Mouse (Mus musculus): ENCODE data around the gene Pcnx. TPM values are rescaled to one million over a fixed set of nuclear protein-coding genes. Genes with fewer than 3 reads are reported as not detected.

Gene Pcnx
- polyA plus RNA-seq, 1 experiment from 2014 or later = 9.0 TPM

- H3K9me3 ChIP-seq = no peaks in the 10 kb centered on the region
- ATAC-seq (ENCODE audit: extremely low read depth, insufficient number of reproducible peaks, low FRiP score, low TSS enrichment) = no peak
Observed at GRCm38 (mm10) chr12:81927163-81927562, 67.3 kb downstream of the Pcnx start.

DNA sequence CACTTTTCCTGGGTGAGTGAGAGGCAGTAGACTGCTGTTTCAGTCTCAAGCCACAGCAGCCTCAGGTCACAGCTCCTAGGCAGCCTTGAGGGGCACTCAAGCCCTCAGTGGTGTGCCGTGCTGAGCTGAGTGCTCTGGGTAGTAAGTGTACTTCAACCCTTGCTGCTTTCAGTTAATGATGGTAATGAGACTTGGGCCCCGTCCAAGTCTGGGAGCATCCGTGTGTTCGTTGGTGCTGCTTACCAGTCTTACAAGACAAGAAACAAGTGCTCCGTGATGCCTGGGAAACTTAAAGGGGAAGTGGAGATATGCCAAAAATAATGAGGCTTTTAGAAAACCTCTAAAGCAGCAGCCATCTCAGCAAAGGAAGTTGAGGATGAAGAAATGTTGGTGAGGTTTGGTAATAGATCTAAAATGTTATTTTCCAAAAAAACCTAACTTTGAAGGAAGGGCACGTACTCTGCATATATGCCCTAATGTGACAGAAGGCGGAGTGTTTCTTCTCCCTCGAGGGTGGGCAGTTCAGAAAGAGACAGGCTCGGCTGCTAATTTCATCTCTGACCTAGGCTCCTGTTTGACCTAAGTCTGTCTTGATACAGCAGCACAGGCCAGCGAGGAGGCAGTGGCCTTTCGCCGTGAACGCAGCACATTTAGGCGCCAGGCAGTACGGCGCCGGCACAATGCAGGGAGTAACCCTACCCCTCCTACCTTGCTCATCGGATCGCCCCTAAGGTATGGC is 68.0 kb downstream of the Pcnx start:
- no peak overlapping the region for H3K27ac ChIP-seq (replicated peaks)
- H3K36me3 ChIP-seq = peaks cover 12% of the 10 kb centered on the region; the same call in 1 of the 2 replicates
- 71% methylated on average over 19 of the region's 19 CpGs for WGBS
- no peaks in the 10 kb centered on the region for H3K27me3 ChIP-seq (replicated peaks)
- peaks cover 25% of the 10 kb centered on the region for H3K4me1 ChIP-seq
- no peak overlapping the region for H3K4me3 ChIP-seq
- H3K4me2 ChIP-seq = no peak overlapping the region
- no peak for ATAC-seq (ENCODE audit: extremely low read depth, insufficient number of reproducible peaks, low FRiP score, low TSS enrichment)
- no peaks in the 10 kb centered on the region for H3K9me3 ChIP-seq
- no peak overlapping the region for H3K9ac ChIP-seq

More at GRCm38 (mm10) chr12:81927163-81927562, 67.3 kb downstream of the Pcnx start:
- Histone ChIP-seq H3K4me2 (no peak overlapping the region), H3K4me3 (no peak overlapping the region), H3K27ac (replicated peaks) (no peak overlapping the region), H3K27me3 (replicated peaks) (no peaks in the 10 kb centered on the region), H3K4me1 (peaks cover 28% of the 10 kb centered on the region), H3K9ac (no peak overlapping the region), H3K36me3 (peaks cover 9% of the 10 kb centered on the region; the same call in 1 of the 2 replicates)
- 71% methylated on average over 5 of the region's 5 CpGs for WGBS

DNA sequence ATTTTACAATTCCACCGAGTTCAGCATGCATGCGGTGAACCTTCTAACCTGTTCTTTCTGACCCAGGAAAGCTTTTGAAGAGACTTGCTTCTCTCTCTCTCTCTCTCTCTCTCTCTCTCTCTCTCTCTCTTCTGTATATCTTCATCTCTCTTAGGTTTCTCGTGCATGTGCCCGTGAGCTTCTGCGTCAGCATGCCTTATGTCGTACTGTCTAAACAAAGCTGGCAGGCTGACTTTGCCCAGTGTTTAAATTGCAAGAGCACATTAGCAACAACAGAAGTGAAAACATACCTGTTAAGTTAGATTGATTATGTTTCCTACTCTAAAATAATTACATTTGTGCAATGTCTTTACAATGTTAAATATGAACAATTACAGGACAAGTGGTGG is 68.6 kb downstream of the Pcnx start:
- Histone ChIP-seq H3K36me3 (peaks cover 16% of the 10 kb centered on the region), H3K27me3 (replicated peaks) (no peaks in the 10 kb centered on the region), H3K9me3 (no peaks in the 10 kb centered on the region), H3K27ac (replicated peaks) (no peak overlapping the region), H3K4me2 (no peak overlapping the region), H3K9ac (no peak overlapping the region), H3K4me3 (no peak overlapping the region), H3K4me1 (peaks cover 27% of the 10 kb centered on the region)
- WGBS = 68% methylated on average over 6 of the region's 6 CpGs
- ATAC-seq (ENCODE audit: extremely low read depth, insufficient number of reproducible peaks, low FRiP score, low TSS enrichment) = no peak

DNA sequence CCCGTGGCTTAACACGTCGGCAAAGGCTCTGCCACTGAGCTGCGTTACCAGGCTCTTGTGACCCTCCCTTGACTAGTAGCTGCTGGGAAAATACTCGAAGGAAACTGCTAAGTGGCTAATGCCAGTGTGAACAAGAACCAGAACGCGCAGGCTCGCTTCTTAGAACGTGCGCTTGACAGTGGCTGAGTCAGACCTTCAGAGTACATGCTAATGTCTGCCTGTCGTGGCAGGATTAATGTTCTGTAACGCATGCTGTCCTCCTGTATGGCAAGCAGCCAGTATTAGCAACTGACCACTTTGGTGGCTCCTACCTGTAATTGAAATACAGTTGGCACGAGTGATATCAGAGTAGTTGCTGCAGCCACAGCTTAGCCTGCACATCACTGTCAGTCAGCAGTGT is 72.2 kb downstream of the Pcnx start:
- no peak for ATAC-seq (ENCODE audit: extremely low read depth, insufficient number of reproducible peaks, low FRiP score, low TSS enrichment)
- peak overlapping the region; percentile 48 for H3K27ac ChIP-seq (replicated peaks)

GRCm38 (mm10) chr12:81933430-81933829 is 73.6 kb downstream of the Pcnx start:
- H3K9ac ChIP-seq = no peak overlapping the region
- peaks cover 25% of the 10 kb centered on the region for H3K4me1 ChIP-seq
- no peak overlapping the region for H3K4me2 ChIP-seq
- H3K27me3 ChIP-seq (replicated peaks) = no peaks in the 10 kb centered on the region
- ATAC-seq (ENCODE audit: extremely low read depth, insufficient number of reproducible peaks, low FRiP score, low TSS enrichment) = no peak
- peaks cover 20% of the 10 kb centered on the region for H3K36me3 ChIP-seq
- H3K27ac ChIP-seq (replicated peaks) = no peak overlapping the region
- H3K4me3 ChIP-seq = no peak overlapping the region
- 62% methylated on average over 5 of the region's 5 CpGs for WGBS
- H3K9me3 ChIP-seq = no peaks in the 10 kb centered on the region

More for the DNA sequence above, 72.2 kb downstream of the Pcnx start:
- Histone ChIP-seq H3K36me3 (peaks cover 20% of the 10 kb centered on the region), H3K4me1 (peaks cover 36% of the 10 kb centered on the region), H3K9me3 (no peaks in the 10 kb centered on the region), H3K4me3 (no peak overlapping the region), H3K9ac (0 out of 2 replicates have a peak overlapping the region, but pooled peaks have one; percentile 1), H3K4me2 (peak overlapping the region; percentile 16; the same call in 1 of the 2 replicates), H3K27me3 (replicated peaks) (no peaks in the 10 kb centered on the region)
- WGBS = 55% methylated on average over 13 of the region's 13 CpGs

GRCm38 (mm10) chr12:81934510-81934909 is 74.7 kb downstream of the Pcnx start:
- 83% methylated on average over 5 of the region's 5 CpGs for WGBS

DNA sequence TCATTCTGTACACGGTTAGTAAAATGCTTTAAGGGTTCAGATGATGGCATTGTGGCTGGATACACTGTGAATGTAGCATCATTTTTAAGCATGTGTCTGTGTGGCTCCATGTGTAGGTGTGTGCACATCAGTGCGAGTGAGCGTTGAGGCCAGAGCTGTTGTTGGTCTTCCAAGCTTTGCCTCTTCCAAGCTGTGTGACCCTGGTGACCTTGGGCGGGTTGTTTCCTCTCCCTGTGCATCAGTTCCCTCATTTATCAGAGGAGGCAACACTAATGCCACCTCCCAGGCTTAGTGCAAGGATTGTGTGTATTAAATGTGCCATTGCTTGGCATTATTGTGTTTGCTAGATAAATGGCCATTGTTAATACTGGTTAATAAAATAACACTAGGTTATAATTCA is 76.2 kb downstream of the Pcnx start:
- no peak overlapping the region for H3K4me3 ChIP-seq
- peak overlapping the region; percentile 67; the same call in 1 of the 2 replicates for H3K27ac ChIP-seq (replicated peaks)
- H3K9ac ChIP-seq = no peak overlapping the region
- peaks cover 25% of the 10 kb centered on the region for H3K4me1 ChIP-seq
- peaks cover 31% of the 10 kb centered on the region for H3K36me3 ChIP-seq
- no peaks in the 10 kb centered on the region for H3K9me3 ChIP-seq
- no peaks in the 10 kb centered on the region for H3K27me3 ChIP-seq (replicated peaks)
- no peak overlapping the region for H3K4me2 ChIP-seq
- ATAC-seq (ENCODE audit: extremely low read depth, insufficient number of reproducible peaks, low FRiP score, low TSS enrichment) = no peak
- 53% methylated on average over 4 of the region's 4 CpGs for WGBS

More at GRCm38 (mm10) chr12:81934510-81934909, 74.7 kb downstream of the Pcnx start:
- no peaks in the 10 kb centered on the region for H3K9me3 ChIP-seq
- no peak for ATAC-seq (ENCODE audit: extremely low read depth, insufficient number of reproducible peaks, low FRiP score, low TSS enrichment)
- no peak overlapping the region for H3K9ac ChIP-seq
- H3K4me2 ChIP-seq = no peak overlapping the region
- H3K4me3 ChIP-seq = no peak overlapping the region
- no peak overlapping the region for H3K27ac ChIP-seq (replicated peaks)
- H3K36me3 ChIP-seq = peaks cover 20% of the 10 kb centered on the region
- H3K27me3 ChIP-seq (replicated peaks) = no peaks in the 10 kb centered on the region
- H3K4me1 ChIP-seq = peaks cover 25% of the 10 kb centered on the region

GRCm38 (mm10) chr12:81941191-81941590 is 81.4 kb downstream of the Pcnx start:
- Histone ChIP-seq H3K27me3 (replicated peaks) (no peaks in the 10 kb centered on the region), H3K9ac (no peak overlapping the region), H3K4me3 (no peak overlapping the region), H3K27ac (replicated peaks) (no peak overlapping the region), H3K4me1 (peaks cover 27% of the 10 kb centered on the region), H3K36me3 (peaks cover 19% of the 10 kb centered on the region), H3K9me3 (no peaks in the 10 kb centered on the region), H3K4me2 (no peak overlapping the region)
- ATAC-seq (ENCODE audit: extremely low read depth, insufficient number of reproducible peaks, low FRiP score, low TSS enrichment) = no peak
- WGBS = 80% methylated on average over 9 of the region's 9 CpGs

DNA sequence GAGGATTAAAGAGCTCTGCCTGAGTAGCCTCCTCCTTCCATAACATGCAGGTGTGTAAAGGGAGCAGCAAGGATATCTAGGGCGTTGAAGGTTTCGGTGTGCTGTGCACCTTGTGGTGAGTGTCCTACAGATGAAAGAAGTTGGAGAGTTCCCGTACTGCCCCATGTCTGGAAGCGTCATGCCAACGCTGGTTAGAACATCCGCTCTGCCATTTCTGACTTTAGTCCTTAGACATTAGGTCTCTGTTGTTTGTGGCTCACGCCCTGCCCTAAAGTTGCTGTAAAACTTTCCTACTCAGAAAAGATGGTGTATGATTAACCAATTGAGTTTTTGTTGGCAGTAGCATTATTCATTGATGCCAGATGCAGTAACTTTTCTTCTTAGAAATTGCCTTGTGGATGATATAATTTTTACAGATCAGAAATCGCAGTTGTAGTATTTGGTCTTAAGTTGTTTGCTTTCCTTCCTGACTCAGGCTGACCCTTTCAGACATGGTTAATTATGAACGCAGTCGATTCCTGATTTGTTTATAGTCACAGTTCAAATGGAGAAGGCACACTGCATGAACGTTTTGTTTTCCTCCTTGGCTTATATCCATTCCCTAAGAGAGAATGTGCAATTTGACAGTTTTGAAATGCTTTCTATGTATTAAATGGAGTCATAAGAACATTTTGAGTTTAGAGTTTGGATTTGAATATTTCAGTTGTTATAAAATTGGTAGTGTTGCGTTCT is 83.7 kb downstream of the Pcnx start:
- no peak overlapping the region for H3K27ac ChIP-seq (replicated peaks)
- H3K4me1 ChIP-seq = peaks cover 18% of the 10 kb centered on the region
- no peak overlapping the region for H3K9ac ChIP-seq
- no peak overlapping the region for H3K4me2 ChIP-seq
- ATAC-seq (ENCODE audit: extremely low read depth, insufficient number of reproducible peaks, low FRiP score, low TSS enrichment) = no peak
- WGBS = 81% methylated on average over 12 of the region's 12 CpGs
- no peak overlapping the region for H3K4me3 ChIP-seq
- H3K27me3 ChIP-seq (replicated peaks) = no peaks in the 10 kb centered on the region
- H3K9me3 ChIP-seq = no peaks in the 10 kb centered on the region
- H3K36me3 ChIP-seq = peaks cover 31% of the 10 kb centered on the region

GRCm38 (mm10) chr12:81949026-81949425 is 89.2 kb downstream of the Pcnx start:
- 85% methylated on average over 6 of the region's 6 CpGs for WGBS
- ATAC-seq (ENCODE audit: extremely low read depth, insufficient number of reproducible peaks, low FRiP score, low TSS enrichment) = no peak
- no peak overlapping the region for H3K27ac ChIP-seq (replicated peaks)
- H3K27me3 ChIP-seq (replicated peaks) = no peaks in the 10 kb centered on the region
- H3K4me1 ChIP-seq = peaks cover 6% of the 10 kb centered on the region
- no peak overlapping the region for H3K4me2 ChIP-seq
- H3K9ac ChIP-seq = no peak overlapping the region
- H3K4me3 ChIP-seq = no peak overlapping the region
- no peaks in the 10 kb centered on the region for H3K9me3 ChIP-seq
- H3K36me3 ChIP-seq = peaks cover 60% of the 10 kb centered on the region

GRCm38 (mm10) chr12:81950016-81950415 is 90.2 kb downstream of the Pcnx start:
- H3K4me2 ChIP-seq = no peak overlapping the region
- no peak overlapping the region for H3K4me3 ChIP-seq
- H3K4me1 ChIP-seq = no peaks in the 10 kb centered on the region
- ATAC-seq (ENCODE audit: extremely low read depth, insufficient number of reproducible peaks, low FRiP score, low TSS enrichment) = no peak
- H3K9me3 ChIP-seq = no peaks in the 10 kb centered on the region
- H3K27me3 ChIP-seq (replicated peaks) = no peaks in the 10 kb centered on the region
- H3K27ac ChIP-seq (replicated peaks) = no peak overlapping the region
- peaks cover 70% of the 10 kb centered on the region for H3K36me3 ChIP-seq
- 89% methylated on average over 2 of the region's 2 CpGs for WGBS
- no peak overlapping the region for H3K9ac ChIP-seq

Measured in heart, embryonic 13.5 days (tissue).